Mouse (Mus musculus) hindbrain, embryonic 16.5 days (tissue): ENCODE measurements around the gene Dcaf6. TPM values are rescaled to one million over a fixed set of nuclear protein-coding genes. Genes with fewer than 3 reads are reported as not detected.

Source experiments
- polyA plus RNA-seq: library from polyadenylated mRNA; unstranded; fragments of >200 nt; fragmentation: Nextera tagmentation; extraction: Ambion mirVana; gene quantifications from 2 replicates; pipeline ENCODE4 v1.2.1, GENCODE M21; 2015

Dcaf6 gene
- polyA plus RNA-seq, 1 experiment from 2014 or later = 17.7 TPM

Other genes starting within 250 kb of the Dcaf6 start
- gene Tiprl, start 223.5 kb downstream of the Dcaf6 start, polyA plus RNA-seq = 145 and 147 TPM in 2 replicates
- 3.0 and 3.3 TPM in 2 replicates for gene Gpr161, start 164.7 kb downstream of the Dcaf6 start, polyA plus RNA-seq
- gene Mpc2, start 162 bp upstream of the Dcaf6 start, polyA plus RNA-seq = 210 and 238 TPM in 2 replicates
- gene Adcy10, start 24.7 kb upstream of the Dcaf6 start, polyA plus RNA-seq = 0.21 and 0.31 TPM in 2 replicates
- 163 and 169 TPM in 2 replicates for gene Mpzl1, start 174.1 kb upstream of the Dcaf6 start, polyA plus RNA-seq
- 9.5 and 12.5 TPM in 2 replicates for gene Rcsd1, start 249.3 kb upstream of the Dcaf6 start, polyA plus RNA-seq